Mouse (Mus musculus): Measurements from ENCODE around the gene Pnmal1. TPM values are rescaled to one million over a fixed set of nuclear protein-coding genes. Genes with fewer than 3 reads are reported as not detected.

Pnmal1 gene
- polyA plus RNA-seq, 1 experiment from 2014 or later: 0.45 TPM

DNA sequence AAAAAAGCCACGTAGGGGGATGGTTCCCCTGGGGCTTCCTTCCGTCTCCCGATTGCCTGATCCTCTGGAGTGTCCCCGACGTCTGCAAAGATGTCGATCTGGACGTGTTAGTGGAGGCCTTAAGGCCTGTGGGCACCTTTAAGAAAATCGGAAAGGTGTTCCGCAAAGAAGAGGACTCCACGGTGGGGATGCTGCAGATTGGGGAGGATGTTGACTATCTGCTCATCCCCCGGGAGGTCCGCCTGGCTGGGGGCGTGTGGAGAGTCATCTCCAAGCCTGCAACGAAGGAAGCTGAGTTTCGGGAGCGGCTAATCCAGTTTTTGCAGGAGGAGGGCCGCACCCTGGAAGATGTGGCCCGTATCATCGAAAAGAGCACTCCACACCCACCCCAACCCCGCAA, 34.9 kb downstream of the Pnmal1 start:
- no peaks in the 10 kb centered on the region for H3K27me3 ChIP-seq (ENCODE audit: control insufficient read depth, insufficient read depth, low read length)
- H3K4me2 ChIP-seq (ENCODE audit: low read length): peak overlapping the region; percentile 91
- 2% methylated on average over 20 of the region's 20 CpGs for WGBS
- peak overlapping the region; percentile 92 to 93 for H3K27ac ChIP-seq (replicated peaks in 1 of 2; ENCODE audit: control insufficient read depth in 1 of 2, insufficient read depth in 1 of 2, low read depth in 2 of 2, low read length in 2 of 2)
- H3K9ac ChIP-seq (ENCODE audit: low read length): peak overlapping the region; percentile 95
- 0 out of 2 replicates have a peak, but pooled peaks cover 2% of the 10 kb centered on the region for H3K9me3 ChIP-seq (ENCODE audit: control insufficient read depth, low read length)
- H3K4me1 ChIP-seq (ENCODE audit: control insufficient read depth in 2 of 2, insufficient read depth in 2 of 2, low read length in 2 of 2): peaks cover 39 to 67% of the 10 kb centered on the region in 2 experiments
- peaks cover 45% of the 10 kb centered on the region for H3K36me3 ChIP-seq (ENCODE audit: control insufficient read depth, insufficient read depth, low read length)
- ATAC-seq (ENCODE audit: insufficient number of reproducible peaks, insufficient read depth, low FRiP score, low read depth): no peak
- peak overlapping the region; percentile 85 to 97 for H3K4me3 ChIP-seq (ENCODE audit: control insufficient read depth in 1 of 2, insufficient read depth in 1 of 2, low read depth in 1 of 2, low read length in 2 of 2)

DNA sequence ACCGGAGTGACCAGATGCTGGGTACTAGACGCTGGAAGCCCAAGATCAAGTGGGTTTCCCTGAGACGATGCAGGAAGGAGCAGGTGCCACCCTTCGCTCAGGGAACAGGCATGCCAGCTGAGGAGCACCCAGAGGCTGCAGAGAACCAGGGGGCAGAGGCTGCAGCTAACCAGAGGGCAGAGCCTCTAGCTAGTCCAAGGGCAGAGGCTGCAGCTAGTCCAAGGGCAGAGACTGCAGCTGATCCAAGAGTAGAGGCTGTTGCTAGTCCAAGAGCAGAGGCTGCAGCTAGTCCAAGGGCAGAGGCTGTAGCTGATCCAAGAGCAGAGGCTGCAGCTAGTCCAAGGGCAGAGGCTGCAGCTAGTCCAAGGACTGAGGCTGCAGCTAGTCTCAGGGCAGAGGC, 35.9 kb downstream of the Pnmal1 start:
- 68% methylated on average over 4 of the region's 4 CpGs for WGBS
- H3K4me1 ChIP-seq (ENCODE audit: control insufficient read depth in 2 of 2, insufficient read depth in 2 of 2, low read length in 2 of 2): peaks cover 34 to 65% of the 10 kb centered on the region in 2 experiments
- no peak for ATAC-seq (ENCODE audit: insufficient number of reproducible peaks, insufficient read depth, low FRiP score, low read depth)
- H3K4me2 ChIP-seq (ENCODE audit: low read length): peak overlapping the region; percentile 91
- H3K27me3 ChIP-seq (ENCODE audit: control insufficient read depth, insufficient read depth, low read length): no peaks in the 10 kb centered on the region
- peak overlapping the region; percentile 85 to 97 for H3K4me3 ChIP-seq (ENCODE audit: control insufficient read depth in 1 of 2, insufficient read depth in 1 of 2, low read depth in 1 of 2, low read length in 2 of 2)
- H3K9ac ChIP-seq (ENCODE audit: low read length): peak overlapping the region; percentile 95
- peaks cover 53% of the 10 kb centered on the region for H3K36me3 ChIP-seq (ENCODE audit: control insufficient read depth, insufficient read depth, low read length)
- peak overlapping the region in 1 of 2 experiments; percentile 93; a peak in 1 of 4 replicates for H3K27ac ChIP-seq (replicated peaks in 1 of 2; ENCODE audit: control insufficient read depth in 1 of 2, insufficient read depth in 1 of 2, low read depth in 2 of 2, low read length in 2 of 2)
- H3K9me3 ChIP-seq (ENCODE audit: control insufficient read depth, low read length): no peaks in the 10 kb centered on the region

DNA sequence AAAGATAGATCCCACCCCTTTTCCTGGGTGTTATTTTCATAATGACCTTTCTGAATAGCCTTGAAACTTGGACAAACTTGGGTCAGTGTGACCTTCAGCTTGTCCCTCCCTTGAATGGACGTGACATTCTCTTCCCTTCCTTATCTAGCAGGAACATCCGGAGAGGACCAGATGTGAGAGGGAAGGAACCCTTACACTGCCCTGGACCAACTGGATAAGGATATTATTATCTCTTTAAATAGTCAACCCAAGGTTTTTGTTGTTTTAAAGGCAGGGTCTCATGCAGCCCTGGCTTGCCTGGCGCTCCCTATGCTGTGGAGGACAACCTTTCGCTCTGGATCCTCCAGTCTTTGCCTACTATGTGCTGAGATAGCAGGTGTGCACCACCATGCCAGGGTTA, 39.8 kb downstream of the Pnmal1 start:
- H3K27ac ChIP-seq (replicated peaks in 1 of 2; ENCODE audit: control insufficient read depth in 1 of 2, insufficient read depth in 1 of 2, low read depth in 2 of 2, low read length in 2 of 2): peak overlapping the region; percentile 55; a peak in 3 of 4 replicates
- no peak for ATAC-seq (ENCODE audit: insufficient number of reproducible peaks, insufficient read depth, low FRiP score, low read depth)
- H3K4me1 ChIP-seq (ENCODE audit: control insufficient read depth in 2 of 2, insufficient read depth in 2 of 2, low read length in 2 of 2): peaks cover 19 to 46% of the 10 kb centered on the region in 2 experiments

DNA sequence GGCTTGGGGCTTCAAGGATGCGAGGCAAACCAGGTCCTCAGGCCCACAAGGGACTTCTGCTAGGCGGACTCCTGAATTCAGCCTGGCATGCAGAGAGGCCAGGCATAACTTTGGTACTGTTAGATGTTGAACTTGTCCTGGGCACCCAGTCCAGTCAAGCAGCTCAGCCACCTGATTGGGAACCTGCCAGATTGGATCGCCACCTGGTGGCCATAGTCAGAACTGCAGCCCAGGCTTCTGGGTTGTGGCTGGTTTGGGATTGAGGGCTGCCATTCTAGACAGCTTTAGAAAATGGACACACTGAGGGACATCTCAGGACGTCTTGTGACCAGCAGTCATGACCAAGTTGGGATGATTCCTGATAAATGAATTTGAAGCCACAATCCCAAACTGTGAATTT, 40.2 kb downstream of the Pnmal1 start:
- no peak overlapping the region for H3K4me3 ChIP-seq (ENCODE audit: control insufficient read depth in 1 of 2, insufficient read depth in 1 of 2, low read depth in 1 of 2, low read length in 2 of 2)
- peaks cover 83% of the 10 kb centered on the region for H3K36me3 ChIP-seq (ENCODE audit: control insufficient read depth, insufficient read depth, low read length)
- no peaks in the 10 kb centered on the region for H3K9me3 ChIP-seq (ENCODE audit: control insufficient read depth, low read length)
- H3K9ac ChIP-seq (ENCODE audit: low read length): no peak overlapping the region
- H3K27me3 ChIP-seq (ENCODE audit: control insufficient read depth, insufficient read depth, low read length): no peaks in the 10 kb centered on the region
- peaks cover 19 to 42% of the 10 kb centered on the region in 2 experiments for H3K4me1 ChIP-seq (ENCODE audit: control insufficient read depth in 2 of 2, insufficient read depth in 2 of 2, low read length in 2 of 2)
- ATAC-seq (ENCODE audit: insufficient number of reproducible peaks, insufficient read depth, low FRiP score, low read depth): peak; percentile 7; the same call in 1 of the 2 replicates
- H3K4me2 ChIP-seq (ENCODE audit: low read length): no peak overlapping the region
- H3K27ac ChIP-seq (replicated peaks in 1 of 2; ENCODE audit: control insufficient read depth in 1 of 2, insufficient read depth in 1 of 2, low read depth in 2 of 2, low read length in 2 of 2): peak overlapping the region; percentile 55; a peak in 3 of 4 replicates
- WGBS: 20% methylated on average over 4 of the region's 4 CpGs

More for the DNA sequence above, 39.8 kb downstream of the Pnmal1 start:
- H3K9ac ChIP-seq (ENCODE audit: low read length): no peak overlapping the region
- no peaks in the 10 kb centered on the region for H3K27me3 ChIP-seq (ENCODE audit: control insufficient read depth, insufficient read depth, low read length)
- 34% methylated on average over 4 of the region's 4 CpGs for WGBS
- H3K36me3 ChIP-seq (ENCODE audit: control insufficient read depth, insufficient read depth, low read length): peaks cover 79% of the 10 kb centered on the region
- H3K4me2 ChIP-seq (ENCODE audit: low read length): no peak overlapping the region
- H3K4me3 ChIP-seq (ENCODE audit: control insufficient read depth in 1 of 2, insufficient read depth in 1 of 2, low read depth in 1 of 2, low read length in 2 of 2): no peak overlapping the region
- no peaks in the 10 kb centered on the region for H3K9me3 ChIP-seq (ENCODE audit: control insufficient read depth, low read length)

DNA sequence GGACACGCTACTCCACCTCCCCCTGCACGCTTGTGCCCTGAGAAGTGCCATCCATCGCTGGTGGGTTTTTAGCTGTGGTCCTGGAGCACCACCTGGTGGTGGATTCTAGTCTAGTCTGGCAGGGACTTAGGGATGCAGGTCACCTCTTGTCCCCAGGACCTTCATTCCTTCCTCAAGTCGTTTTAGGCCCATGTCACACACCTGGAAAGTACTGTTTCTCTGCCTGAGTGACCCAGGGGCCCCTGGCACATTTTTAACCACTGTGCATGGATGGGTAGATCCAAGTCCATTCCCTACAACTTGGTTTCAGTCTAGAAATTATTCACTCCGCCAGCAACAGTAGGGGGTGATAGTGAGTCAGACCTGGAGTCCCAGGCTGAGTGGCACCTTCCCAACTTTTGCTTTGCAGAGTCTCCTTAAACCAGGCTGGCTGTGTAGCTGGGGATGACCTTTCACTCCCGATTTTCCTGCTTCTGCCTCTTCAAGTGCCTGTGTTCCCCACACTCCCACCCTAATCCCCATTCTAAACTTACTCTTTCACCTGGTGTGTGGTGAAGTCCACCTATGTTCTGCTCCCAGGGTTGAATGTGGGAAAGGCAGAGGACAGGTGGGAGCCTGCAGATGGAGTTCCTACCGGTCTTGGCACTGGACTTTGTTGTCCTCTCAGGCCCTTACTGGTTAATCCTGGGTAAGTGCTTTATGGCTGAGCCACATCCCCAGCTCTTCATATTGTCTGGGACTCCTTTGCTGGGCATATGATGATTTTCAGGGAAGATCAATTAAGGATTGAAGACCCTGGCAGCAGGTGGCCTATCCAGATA, 43.1 kb downstream of the Pnmal1 start:
- Histone ChIP-seq H3K4me1 (ENCODE audit: control insufficient read depth in 2 of 2, insufficient read depth in 2 of 2, low read length in 2 of 2) (peaks cover 4 to 14% of the 10 kb centered on the region in 2 experiments; a peak in 3 of 4 replicates), H3K27me3 (ENCODE audit: control insufficient read depth, insufficient read depth, low read length) (no peaks in the 10 kb centered on the region), H3K9ac (ENCODE audit: low read length) (no peak overlapping the region), H3K9me3 (ENCODE audit: control insufficient read depth, low read length) (no peaks in the 10 kb centered on the region), H3K36me3 (ENCODE audit: control insufficient read depth, insufficient read depth, low read length) (peaks cover 86% of the 10 kb centered on the region), H3K27ac (replicated peaks in 1 of 2; ENCODE audit: control insufficient read depth in 1 of 2, insufficient read depth in 1 of 2, low read depth in 2 of 2, low read length in 2 of 2) (0 out of 4 replicates have a peak overlapping the region, but pooled peaks of 1 of the 2 experiments have one; percentile 14), H3K4me2 (ENCODE audit: low read length) (no peak overlapping the region), H3K4me3 (ENCODE audit: control insufficient read depth in 1 of 2, insufficient read depth in 1 of 2, low read depth in 1 of 2, low read length in 2 of 2) (no peak overlapping the region)
- ATAC-seq (ENCODE audit: insufficient number of reproducible peaks, insufficient read depth, low FRiP score, low read depth): no peak
- 19% methylated on average over 7 of the region's 7 CpGs for WGBS

DNA sequence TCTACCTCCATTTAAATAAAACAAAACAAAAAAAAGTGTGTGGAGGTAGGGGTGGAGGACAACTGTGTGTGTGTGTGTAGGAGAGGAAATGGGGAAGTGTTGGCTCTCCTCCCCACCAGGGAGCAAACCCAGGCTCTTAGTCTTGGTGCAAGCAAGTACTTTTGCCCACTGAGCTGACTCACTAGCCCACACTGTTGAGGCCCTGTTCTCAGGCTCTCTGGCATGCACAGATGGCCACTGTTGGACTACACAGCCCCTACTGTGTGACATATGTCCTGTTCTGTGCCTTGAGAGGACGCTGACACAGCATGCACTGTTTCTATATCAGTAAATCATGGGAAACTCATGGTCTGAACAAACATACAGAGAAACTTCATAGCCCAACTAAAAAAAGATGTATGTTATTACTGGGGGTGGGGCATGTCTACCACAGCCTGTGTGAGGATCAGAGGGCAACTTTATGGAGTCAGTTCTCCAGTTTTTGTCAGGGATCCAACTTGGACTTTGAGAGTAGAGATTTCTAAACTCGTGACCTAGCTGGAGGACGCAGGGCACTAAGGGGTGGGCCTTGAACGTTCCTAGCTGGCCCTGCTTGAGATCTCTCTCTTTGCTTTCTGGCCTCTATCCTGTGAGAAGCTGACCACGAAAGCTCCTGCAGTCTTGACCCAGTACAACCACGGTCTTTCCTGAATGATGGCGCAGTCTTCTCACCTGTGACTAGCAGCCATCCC, 43.9 kb downstream of the Pnmal1 start:
- ATAC-seq (ENCODE audit: insufficient number of reproducible peaks, insufficient read depth, low FRiP score, low read depth): no peak
- peaks cover 4 to 6% of the 10 kb centered on the region in 2 experiments; a peak in 3 of 4 replicates for H3K4me1 ChIP-seq (ENCODE audit: control insufficient read depth in 2 of 2, insufficient read depth in 2 of 2, low read length in 2 of 2)
- H3K27me3 ChIP-seq (ENCODE audit: control insufficient read depth, insufficient read depth, low read length): no peaks in the 10 kb centered on the region
- 75% methylated on average over 7 of the region's 7 CpGs for WGBS
- H3K9ac ChIP-seq (ENCODE audit: low read length): no peak overlapping the region
- peaks cover 86% of the 10 kb centered on the region for H3K36me3 ChIP-seq (ENCODE audit: control insufficient read depth, insufficient read depth, low read length)
- no peaks in the 10 kb centered on the region for H3K9me3 ChIP-seq (ENCODE audit: control insufficient read depth, low read length)
- H3K27ac ChIP-seq (replicated peaks in 1 of 2; ENCODE audit: control insufficient read depth in 1 of 2, insufficient read depth in 1 of 2, low read depth in 2 of 2, low read length in 2 of 2): 0 out of 4 replicates have a peak overlapping the region, but pooled peaks of 1 of the 2 experiments have one; percentile 14
- H3K4me3 ChIP-seq (ENCODE audit: control insufficient read depth in 1 of 2, insufficient read depth in 1 of 2, low read depth in 1 of 2, low read length in 2 of 2): no peak overlapping the region
- H3K4me2 ChIP-seq (ENCODE audit: low read length): no peak overlapping the region

DNA sequence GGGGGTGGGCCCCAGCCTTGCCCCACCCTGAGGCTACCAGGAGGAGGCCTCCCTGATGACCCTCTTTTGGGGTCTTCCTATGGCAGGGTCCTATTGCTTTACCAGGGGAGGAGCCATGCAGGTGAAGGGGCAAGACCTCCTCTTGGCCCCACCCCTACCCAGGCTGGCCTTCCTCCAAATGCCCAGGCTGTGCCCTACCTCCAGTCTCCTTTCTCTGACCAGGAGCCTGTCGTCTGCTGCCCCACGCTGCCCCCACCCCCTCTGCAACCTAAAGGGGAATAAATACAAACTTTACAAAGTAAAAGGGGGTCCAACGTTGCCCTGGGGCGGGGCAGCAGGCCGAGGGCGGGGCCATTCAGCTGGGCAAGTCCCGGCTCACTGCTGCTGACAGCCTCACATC, 45.2 kb downstream of the Pnmal1 start:
- 82% methylated on average over 7 of the region's 7 CpGs for WGBS
- no peak overlapping the region for H3K4me3 ChIP-seq (ENCODE audit: control insufficient read depth in 1 of 2, insufficient read depth in 1 of 2, low read depth in 1 of 2, low read length in 2 of 2)
- H3K9ac ChIP-seq (ENCODE audit: low read length): no peak overlapping the region
- H3K36me3 ChIP-seq (ENCODE audit: control insufficient read depth, insufficient read depth, low read length): peaks cover 87% of the 10 kb centered on the region
- ATAC-seq (ENCODE audit: insufficient number of reproducible peaks, insufficient read depth, low FRiP score, low read depth): no peak
- H3K27ac ChIP-seq (replicated peaks in 1 of 2; ENCODE audit: control insufficient read depth in 1 of 2, insufficient read depth in 1 of 2, low read depth in 2 of 2, low read length in 2 of 2): no peak overlapping the region
- no peaks in the 10 kb centered on the region for H3K9me3 ChIP-seq (ENCODE audit: control insufficient read depth, low read length)
- H3K4me2 ChIP-seq (ENCODE audit: low read length): no peak overlapping the region
- H3K27me3 ChIP-seq (ENCODE audit: control insufficient read depth, insufficient read depth, low read length): no peaks in the 10 kb centered on the region
- H3K4me1 ChIP-seq (ENCODE audit: control insufficient read depth in 2 of 2, insufficient read depth in 2 of 2, low read length in 2 of 2): no peaks in the 10 kb centered on the region

All from heart, embryonic 14.5 days (tissue).